Mouse (Mus musculus): ENCODE measurements at regions not wholly inside any gene's neighbourhood (a gene's known extent, or its start where the extent isn't known, plus 50 kb on each side); places are given as distances from the start of the nearest gene placed in this dataset.

DNA sequence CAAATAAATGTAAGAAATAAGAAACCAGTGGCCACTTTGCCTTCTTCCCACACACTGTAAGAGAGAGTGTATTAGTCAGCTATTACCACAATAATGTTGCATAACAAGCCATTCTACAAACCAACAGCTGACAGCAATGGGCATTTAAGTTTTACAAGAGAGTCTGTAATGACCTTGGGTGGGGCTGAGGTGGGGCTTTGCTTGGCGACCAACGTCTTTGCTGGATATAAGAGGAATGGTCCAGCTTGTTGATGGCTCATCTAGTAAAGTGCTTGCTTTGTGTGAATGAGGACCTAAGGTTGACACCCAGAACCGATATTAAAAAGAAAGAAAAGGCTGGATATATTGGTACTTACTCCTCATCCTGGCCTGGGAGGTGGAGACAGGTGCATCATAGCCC, 295.6 kb upstream of the Tbx3 start:
- H3K27me3 ChIP-seq (replicated peaks), result no peaks in the 10 kb centered on the region
- H3K4me3 ChIP-seq (replicated peaks), result no peak overlapping the region
- H3K4me1 ChIP-seq, result 0 out of 2 replicates have a peak, but pooled peaks cover 3% of the 10 kb centered on the region
- H3K4me2 ChIP-seq, result no peak overlapping the region
- H3K36me3 ChIP-seq, result no peaks in the 10 kb centered on the region
- no peaks in the 10 kb centered on the region for H3K9me3 ChIP-seq
- no peak for ATAC-seq (ENCODE audit: insufficient read depth, low FRiP score, low read depth)
- 81% methylated on average over 3 of the region's 3 CpGs for WGBS
- H3K9ac ChIP-seq, result no peak overlapping the region
- H3K27ac ChIP-seq, result no peak overlapping the region

GRCm38 (mm10) chr5:119378261-119378660, 292.2 kb upstream of the Tbx3 start:
- H3K9ac ChIP-seq, result no peak overlapping the region
- H3K27me3 ChIP-seq (replicated peaks), result no peaks in the 10 kb centered on the region
- no peak overlapping the region for H3K27ac ChIP-seq
- H3K36me3 ChIP-seq, result no peaks in the 10 kb centered on the region
- no peaks in the 10 kb centered on the region for H3K4me1 ChIP-seq
- no peak overlapping the region for H3K4me3 ChIP-seq (replicated peaks)
- no peak for ATAC-seq (ENCODE audit: insufficient read depth, low FRiP score, low read depth)
- no peak overlapping the region for H3K4me2 ChIP-seq
- H3K9me3 ChIP-seq, result no peaks in the 10 kb centered on the region
- 41% methylated on average over 8 of the region's 8 CpGs for WGBS

- no peak for ATAC-seq (ENCODE audit: insufficient read depth, low FRiP score, low read depth)
- Histone ChIP-seq H3K27ac (no peak overlapping the region), H3K27me3 (replicated peaks) (no peaks in the 10 kb centered on the region), H3K4me3 (replicated peaks) (no peak overlapping the region), H3K4me1 (no peaks in the 10 kb centered on the region), H3K9ac (no peak overlapping the region), H3K4me2 (no peak overlapping the region), H3K36me3 (no peaks in the 10 kb centered on the region), H3K9me3 (no peaks in the 10 kb centered on the region)
- WGBS, result 62% methylated on average over 6 of the region's 6 CpGs
Measured at GRCm38 (mm10) chr5:119379915-119380432, 290.5 kb upstream of the Tbx3 start.

DNA sequence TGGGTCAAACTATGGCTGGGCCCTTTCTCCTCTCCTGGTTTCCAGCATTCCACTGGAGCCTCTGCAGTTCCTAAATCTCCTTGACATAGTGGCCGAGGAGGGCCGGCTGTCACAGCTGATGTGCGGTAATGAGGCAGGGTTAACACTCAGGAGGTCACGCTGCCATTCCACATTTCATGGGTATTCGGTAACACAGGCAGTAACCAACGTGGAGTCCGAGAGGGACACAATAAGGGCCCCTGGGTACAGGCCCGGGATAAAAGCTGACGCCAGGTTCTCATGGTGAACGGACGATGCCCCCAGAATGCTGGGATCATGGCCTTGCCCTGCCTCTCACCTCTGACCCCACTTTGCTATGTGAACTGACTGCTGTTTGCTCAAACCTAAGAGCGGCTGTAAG, 289.0 kb upstream of the Tbx3 start:
- Histone ChIP-seq H3K4me2 (no peak overlapping the region), H3K27ac (no peak overlapping the region), H3K9ac (no peak overlapping the region), H3K4me3 (replicated peaks) (no peak overlapping the region), H3K27me3 (replicated peaks) (no peaks in the 10 kb centered on the region), H3K9me3 (no peaks in the 10 kb centered on the region), H3K36me3 (no peaks in the 10 kb centered on the region), H3K4me1 (no peaks in the 10 kb centered on the region)
- WGBS, result 76% methylated on average over 12 of the region's 12 CpGs
- ATAC-seq (ENCODE audit: insufficient read depth, low FRiP score, low read depth), result no peak

- Histone ChIP-seq H3K4me1 (0 out of 2 replicates have a peak, but pooled peaks cover 8% of the 10 kb centered on the region), H3K4me3 (replicated peaks) (no peak overlapping the region), H3K9me3 (no peaks in the 10 kb centered on the region), H3K27ac (no peak overlapping the region), H3K36me3 (no peaks in the 10 kb centered on the region), H3K4me2 (no peak overlapping the region), H3K27me3 (replicated peaks) (no peaks in the 10 kb centered on the region), H3K9ac (no peak overlapping the region)
- 79% methylated on average over 10 of the region's 10 CpGs for WGBS
- ATAC-seq (ENCODE audit: insufficient read depth, low FRiP score, low read depth), result no peak
Measured at GRCm38 (mm10) chr5:119385506-119385905, 285.0 kb upstream of the Tbx3 start.

DNA sequence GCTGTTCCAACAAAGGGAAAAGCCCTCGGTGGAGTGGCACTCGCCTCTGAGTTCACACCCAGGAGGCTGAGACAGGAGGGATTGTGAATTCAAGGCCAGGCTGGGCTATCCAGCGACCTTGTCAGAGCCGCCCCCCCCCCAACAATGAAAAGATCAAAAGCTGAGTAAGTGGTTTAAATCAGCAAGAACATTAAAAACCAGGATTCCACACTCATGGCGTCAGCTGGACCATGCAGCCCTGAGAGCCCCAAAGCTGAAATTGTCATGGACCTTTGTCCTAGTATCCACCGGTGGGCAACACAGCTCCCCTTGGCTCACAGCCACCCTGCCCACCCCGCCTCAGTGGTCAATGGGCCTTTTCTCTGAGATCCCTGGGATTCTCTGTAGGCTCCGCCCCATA, 283.6 kb upstream of the Tbx3 start:
- Histone ChIP-seq H3K4me3 (replicated peaks) (no peak overlapping the region), H3K9me3 (no peaks in the 10 kb centered on the region), H3K36me3 (no peaks in the 10 kb centered on the region), H3K27me3 (replicated peaks) (no peaks in the 10 kb centered on the region), H3K27ac (no peak overlapping the region), H3K9ac (no peak overlapping the region), H3K4me2 (no peak overlapping the region), H3K4me1 (0 out of 2 replicates have a peak, but pooled peaks cover 8% of the 10 kb centered on the region)
- WGBS, result 70% methylated on average over 8 of the region's 8 CpGs
- no peak for ATAC-seq (ENCODE audit: insufficient read depth, low FRiP score, low read depth)

GRCm38 (mm10) chr5:119387261-119387660, 283.2 kb upstream of the Tbx3 start:
- ATAC-seq (ENCODE audit: insufficient read depth, low FRiP score, low read depth), result no peak; the same call in 1 of the 2 replicates
- Histone ChIP-seq H3K36me3 (no peaks in the 10 kb centered on the region), H3K4me3 (replicated peaks) (no peak overlapping the region), H3K9me3 (no peaks in the 10 kb centered on the region), H3K4me2 (no peak overlapping the region), H3K9ac (no peak overlapping the region), H3K27ac (no peak overlapping the region), H3K4me1 (0 out of 2 replicates have a peak, but pooled peaks cover 8% of the 10 kb centered on the region), H3K27me3 (replicated peaks) (no peaks in the 10 kb centered on the region)
- WGBS, result 53% methylated on average over 2 of the region's 2 CpGs

- Histone ChIP-seq H3K9me3 (no peaks in the 10 kb centered on the region), H3K4me1 (0 out of 2 replicates have a peak, but pooled peaks cover 8% of the 10 kb centered on the region), H3K36me3 (no peaks in the 10 kb centered on the region), H3K4me3 (replicated peaks) (no peak overlapping the region), H3K27me3 (replicated peaks) (no peaks in the 10 kb centered on the region), H3K9ac (no peak overlapping the region), H3K27ac (peak overlapping the region; percentile 44; the same call in 1 of the 2 replicates), H3K4me2 (no peak overlapping the region)
- no peak for ATAC-seq (ENCODE audit: insufficient read depth, low FRiP score, low read depth)
- WGBS, result 59% methylated on average over 5 of the region's 5 CpGs
Measured at GRCm38 (mm10) chr5:119388841-119389240, 281.6 kb upstream of the Tbx3 start.

GRCm38 (mm10) chr5:119389384-119389783, 281.1 kb upstream of the Tbx3 start:
- WGBS, result 55% methylated on average over 9 of the region's 9 CpGs

DNA sequence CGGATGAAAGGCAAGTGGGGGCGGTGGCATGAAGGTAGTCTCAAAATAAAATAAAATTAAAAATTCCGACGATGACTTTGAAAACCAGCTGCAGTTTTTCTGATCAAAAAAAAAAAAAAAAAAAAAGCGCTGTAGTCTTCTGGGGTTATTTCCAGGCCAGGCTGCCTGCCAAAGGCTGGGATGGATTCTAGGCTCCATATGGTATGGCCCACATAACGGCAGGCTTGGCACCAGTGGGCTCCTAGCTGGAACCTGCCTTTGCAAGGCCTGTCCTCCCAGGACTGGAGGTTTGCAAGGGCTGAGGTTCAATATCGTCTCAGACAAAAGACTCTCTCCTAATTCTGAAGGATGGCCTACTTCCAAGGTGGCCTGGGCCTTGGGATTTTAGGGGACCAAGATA, 280.6 kb upstream of the Tbx3 start:
- H3K9ac ChIP-seq, result no peak overlapping the region
- no peaks in the 10 kb centered on the region for H3K9me3 ChIP-seq
- 57% methylated on average over 7 of the region's 7 CpGs for WGBS
- peak overlapping the region; percentile 44; the same call in 1 of the 2 replicates for H3K27ac ChIP-seq
- no peak for ATAC-seq (ENCODE audit: insufficient read depth, low FRiP score, low read depth)
- H3K27me3 ChIP-seq (replicated peaks), result no peaks in the 10 kb centered on the region
- H3K4me2 ChIP-seq, result no peak overlapping the region
- H3K4me3 ChIP-seq (replicated peaks), result no peak overlapping the region
- 0 out of 2 replicates have a peak, but pooled peaks cover 8% of the 10 kb centered on the region for H3K4me1 ChIP-seq
- H3K36me3 ChIP-seq, result no peaks in the 10 kb centered on the region

More at GRCm38 (mm10) chr5:119389384-119389783, 281.1 kb upstream of the Tbx3 start:
- Histone ChIP-seq H3K27ac (peak overlapping the region; percentile 44; the same call in 1 of the 2 replicates), H3K9me3 (no peaks in the 10 kb centered on the region), H3K4me2 (no peak overlapping the region), H3K27me3 (replicated peaks) (no peaks in the 10 kb centered on the region), H3K4me3 (replicated peaks) (no peak overlapping the region), H3K36me3 (no peaks in the 10 kb centered on the region), H3K9ac (no peak overlapping the region), H3K4me1 (0 out of 2 replicates have a peak, but pooled peaks cover 8% of the 10 kb centered on the region)
- no peak for ATAC-seq (ENCODE audit: insufficient read depth, low FRiP score, low read depth)

DNA sequence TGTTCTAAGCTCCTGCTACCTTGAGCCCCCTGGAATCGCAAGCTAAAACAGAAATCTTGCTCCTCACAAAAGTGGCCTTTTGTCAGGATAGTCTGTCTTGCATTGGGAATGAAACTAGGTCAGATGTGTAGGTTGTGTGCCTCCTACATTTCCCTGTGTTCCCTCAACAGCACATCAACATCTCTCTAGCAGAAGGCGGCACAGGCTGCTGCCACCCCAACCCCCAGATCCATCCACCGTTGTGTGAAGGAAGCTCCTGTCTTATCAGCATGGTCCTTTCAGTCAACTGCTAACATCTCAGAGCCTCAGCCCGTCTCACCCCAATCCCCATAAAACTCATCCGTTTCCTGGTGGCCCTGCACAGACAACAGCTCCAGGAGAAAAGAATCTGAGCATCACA, 272.0 kb upstream of the Tbx3 start:
- ATAC-seq (ENCODE audit: insufficient read depth, low FRiP score, low read depth), result no peak
- H3K27ac ChIP-seq, result no peak overlapping the region
- no peaks in the 10 kb centered on the region for H3K9me3 ChIP-seq
- no peak overlapping the region for H3K9ac ChIP-seq
- no peaks in the 10 kb centered on the region for H3K36me3 ChIP-seq
- H3K27me3 ChIP-seq (replicated peaks), result no peaks in the 10 kb centered on the region
- H3K4me1 ChIP-seq, result peaks cover 10% of the 10 kb centered on the region; the same call in 1 of the 2 replicates
- no peak overlapping the region for H3K4me2 ChIP-seq
- no peak overlapping the region for H3K4me3 ChIP-seq (replicated peaks)
- WGBS, result 72% methylated on average over 5 of the region's 5 CpGs

GRCm38 (mm10) chr5:119400223-119400935, 270.1 kb upstream of the Tbx3 start:
- Histone ChIP-seq H3K4me2 (0 out of 2 replicates have a peak overlapping the region, but pooled peaks have one; percentile 1), H3K36me3 (no peaks in the 10 kb centered on the region), H3K9ac (no peak overlapping the region), H3K27ac (peak overlapping the region; percentile 81), H3K27me3 (replicated peaks) (no peaks in the 10 kb centered on the region), H3K4me1 (peaks cover 10% of the 10 kb centered on the region; the same call in 1 of the 2 replicates), H3K4me3 (replicated peaks) (no peak overlapping the region), H3K9me3 (no peaks in the 10 kb centered on the region)
- WGBS, result 9% methylated on average over 6 of the region's 6 CpGs
- peak; percentile 74; the same call in 1 of the 2 replicates for ATAC-seq (ENCODE audit: insufficient read depth, low FRiP score, low read depth)
